Mouse (Mus musculus) liver, embryonic 14.5 days (tissue): ENCODE data around the gene Trim56.

ENCODE experiments used
- CTCF ChIP-seq: IDR thresholded peaks from 2 replicates; pipeline ENCODE4 v1.5.1; 2016; ENCODE audit warnings: antibody characterized with exemption, low read depth, control low read depth
- EP300 ChIP-seq: IDR thresholded peaks from 2 replicates; pipeline ENCODE4 v1.6.1; 2016; ENCODE audit warnings: antibody characterized with exemption, low read depth

DNA sequence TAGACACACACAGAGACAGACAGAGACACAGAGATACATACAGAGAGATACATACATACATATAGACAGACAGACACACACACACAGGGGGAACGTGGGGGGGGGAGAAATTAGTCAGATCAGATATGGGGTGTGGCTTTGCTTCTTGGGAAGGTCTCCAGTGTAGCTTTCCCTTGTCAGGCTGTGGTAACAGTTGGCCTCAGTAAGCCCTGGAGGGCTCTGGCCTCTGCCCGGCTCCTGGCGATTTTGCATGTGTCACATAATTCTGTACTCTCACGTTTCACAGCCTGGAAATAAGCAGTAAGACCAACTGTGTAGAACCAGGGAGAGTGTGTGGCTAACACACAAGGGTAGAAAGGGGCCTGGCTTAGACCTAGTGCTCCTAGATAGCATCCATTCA is 15.3 kb downstream of the Trim56 start:
- TF ChIP-seq CTCF = no peak
- TF ChIP-seq EP300 = no peak
